Mouse (Mus musculus): ENCODE results near the gene Wwc2. TPM values are rescaled to one million over a fixed set of nuclear protein-coding genes. Genes with fewer than 3 reads are reported as not detected.

Wwc2 gene
- polyA plus RNA-seq, 1 experiment from 2014 or later, result 4.7 TPM

- no peak overlapping the region for H3K9ac ChIP-seq (ENCODE audit: low read depth, low read length)
- WGBS, result 77% methylated on average over 10 of the region's 10 CpGs
- no peak overlapping the region for H3K4me3 ChIP-seq (ENCODE audit: low read depth, low read length)
- H3K27ac ChIP-seq (ENCODE audit: low read length), result no peak overlapping the region
- no peaks in the 10 kb centered on the region for H3K9me3 ChIP-seq (replicated peaks; ENCODE audit: control insufficient read depth, low read length, poor library complexity, severe bottlenecking)
- H3K4me2 ChIP-seq (ENCODE audit: low read length), result no peak overlapping the region
- H3K36me3 ChIP-seq (ENCODE audit: control insufficient read depth, insufficient read depth, low read length), result no peaks in the 10 kb centered on the region
- no peak for ATAC-seq
- no peaks in the 10 kb centered on the region for H3K27me3 ChIP-seq (ENCODE audit: control insufficient read depth, insufficient read depth, low read depth, low read length)
- no peaks in the 10 kb centered on the region for H3K4me1 ChIP-seq (ENCODE audit: control insufficient read depth, insufficient read depth, low read length)
Measured at GRCm38 (mm10) chr8:47922816-47923215, 67.9 kb downstream of the Wwc2 start.

- Histone ChIP-seq H3K4me2 (ENCODE audit: low read length) (no peak overlapping the region), H3K9ac (ENCODE audit: low read depth, low read length) (no peak overlapping the region), H3K9me3 (replicated peaks; ENCODE audit: control insufficient read depth, low read length, poor library complexity, severe bottlenecking) (no peaks in the 10 kb centered on the region), H3K4me1 (ENCODE audit: control insufficient read depth, insufficient read depth, low read length) (no peaks in the 10 kb centered on the region), H3K36me3 (ENCODE audit: control insufficient read depth, insufficient read depth, low read length) (no peaks in the 10 kb centered on the region), H3K27me3 (ENCODE audit: control insufficient read depth, insufficient read depth, low read depth, low read length) (no peaks in the 10 kb centered on the region), H3K27ac (ENCODE audit: low read length) (no peak overlapping the region), H3K4me3 (ENCODE audit: low read depth, low read length) (no peak overlapping the region)
- ATAC-seq, result no peak
- 93% methylated on average over 4 of the region's 4 CpGs for WGBS
Measured at GRCm38 (mm10) chr8:47922011-47922410, 68.7 kb downstream of the Wwc2 start.

GRCm38 (mm10) chr8:47920575-47921144 lies 70.1 kb downstream of the Wwc2 start:
- no peak overlapping the region for H3K4me2 ChIP-seq (ENCODE audit: low read length)
- no peak for ATAC-seq
- no peaks in the 10 kb centered on the region for H3K27me3 ChIP-seq (ENCODE audit: control insufficient read depth, insufficient read depth, low read depth, low read length)
- H3K27ac ChIP-seq (ENCODE audit: low read length), result no peak overlapping the region
- H3K9ac ChIP-seq (ENCODE audit: low read depth, low read length), result no peak overlapping the region
- no peaks in the 10 kb centered on the region for H3K4me1 ChIP-seq (ENCODE audit: control insufficient read depth, insufficient read depth, low read length)
- no peaks in the 10 kb centered on the region for H3K9me3 ChIP-seq (replicated peaks; ENCODE audit: control insufficient read depth, low read length, poor library complexity, severe bottlenecking)
- no peak overlapping the region for H3K4me3 ChIP-seq (ENCODE audit: low read depth, low read length)
- no peaks in the 10 kb centered on the region for H3K36me3 ChIP-seq (ENCODE audit: control insufficient read depth, insufficient read depth, low read length)
- WGBS, result 99% methylated on average over 6 of the region's 6 CpGs

- Histone ChIP-seq H3K4me1 (ENCODE audit: control insufficient read depth, insufficient read depth, low read length) (no peaks in the 10 kb centered on the region), H3K4me2 (ENCODE audit: low read length) (no peak overlapping the region)
Measured at GRCm38 (mm10) chr8:47917060-47918035, 73.4 kb downstream of the Wwc2 start.

GRCm38 (mm10) chr8:47915521-47915920 lies 75.2 kb downstream of the Wwc2 start:
- WGBS, result 92% methylated on average over 2 of the region's 2 CpGs
- ATAC-seq, result no peak
- H3K4me1 ChIP-seq (ENCODE audit: control insufficient read depth, insufficient read depth, low read length), result no peaks in the 10 kb centered on the region
- H3K4me3 ChIP-seq (ENCODE audit: low read depth, low read length), result no peak overlapping the region
- H3K27ac ChIP-seq (ENCODE audit: low read length), result no peak overlapping the region
- no peaks in the 10 kb centered on the region for H3K27me3 ChIP-seq (ENCODE audit: control insufficient read depth, insufficient read depth, low read depth, low read length)
- no peak overlapping the region for H3K9ac ChIP-seq (ENCODE audit: low read depth, low read length)
- no peak overlapping the region for H3K4me2 ChIP-seq (ENCODE audit: low read length)
- H3K9me3 ChIP-seq (replicated peaks; ENCODE audit: control insufficient read depth, low read length, poor library complexity, severe bottlenecking), result no peaks in the 10 kb centered on the region
- H3K36me3 ChIP-seq (ENCODE audit: control insufficient read depth, insufficient read depth, low read length), result no peaks in the 10 kb centered on the region

More at GRCm38 (mm10) chr8:47917060-47918035, 73.4 kb downstream of the Wwc2 start:
- no peaks in the 10 kb centered on the region for H3K9me3 ChIP-seq (replicated peaks; ENCODE audit: control insufficient read depth, low read length, poor library complexity, severe bottlenecking)
- ATAC-seq, result no peak
- H3K4me3 ChIP-seq (ENCODE audit: low read depth, low read length), result no peak overlapping the region
- H3K9ac ChIP-seq (ENCODE audit: low read depth, low read length), result no peak overlapping the region
- no peak overlapping the region for H3K27ac ChIP-seq (ENCODE audit: low read length)
- H3K36me3 ChIP-seq (ENCODE audit: control insufficient read depth, insufficient read depth, low read length), result no peaks in the 10 kb centered on the region
- H3K27me3 ChIP-seq (ENCODE audit: control insufficient read depth, insufficient read depth, low read depth, low read length), result no peaks in the 10 kb centered on the region
- 88% methylated on average over 19 of the region's 19 CpGs for WGBS

- 0 out of 2 replicates have a peak, but pooled peaks cover 1% of the 10 kb centered on the region for H3K9me3 ChIP-seq (replicated peaks; ENCODE audit: control insufficient read depth, low read length, poor library complexity, severe bottlenecking)
- H3K36me3 ChIP-seq (ENCODE audit: control insufficient read depth, insufficient read depth, low read length), result no peaks in the 10 kb centered on the region
- no peaks in the 10 kb centered on the region for H3K27me3 ChIP-seq (ENCODE audit: control insufficient read depth, insufficient read depth, low read depth, low read length)
- ATAC-seq, result no peak
- no peak overlapping the region for H3K4me3 ChIP-seq (ENCODE audit: low read depth, low read length)
- WGBS, result 91% methylated on average over 7 of the region's 7 CpGs
- H3K9ac ChIP-seq (ENCODE audit: low read depth, low read length), result no peak overlapping the region
- H3K27ac ChIP-seq (ENCODE audit: low read length), result no peak overlapping the region
- no peaks in the 10 kb centered on the region for H3K4me1 ChIP-seq (ENCODE audit: control insufficient read depth, insufficient read depth, low read length)
- H3K4me2 ChIP-seq (ENCODE audit: low read length), result no peak overlapping the region
Measured at GRCm38 (mm10) chr8:47914946-47915345, 75.8 kb downstream of the Wwc2 start.

- Histone ChIP-seq H3K4me3 (ENCODE audit: low read depth, low read length) (no peak overlapping the region), H3K9me3 (replicated peaks; ENCODE audit: control insufficient read depth, low read length, poor library complexity, severe bottlenecking) (peaks cover 7% of the 10 kb centered on the region; the same call in 1 of the 2 replicates), H3K36me3 (ENCODE audit: control insufficient read depth, insufficient read depth, low read length) (no peaks in the 10 kb centered on the region), H3K4me2 (ENCODE audit: low read length) (no peak overlapping the region), H3K27ac (ENCODE audit: low read length) (no peak overlapping the region), H3K9ac (ENCODE audit: low read depth, low read length) (no peak overlapping the region), H3K27me3 (ENCODE audit: control insufficient read depth, insufficient read depth, low read depth, low read length) (no peaks in the 10 kb centered on the region), H3K4me1 (ENCODE audit: control insufficient read depth, insufficient read depth, low read length) (no peaks in the 10 kb centered on the region)
- WGBS, result 94% methylated on average over 8 of the region's 8 CpGs
- no peak for ATAC-seq
Measured at GRCm38 (mm10) chr8:47914161-47914560, 76.6 kb downstream of the Wwc2 start.

GRCm38 (mm10) chr8:47913621-47914020 lies 77.1 kb downstream of the Wwc2 start:
- no peak overlapping the region for H3K4me3 ChIP-seq (ENCODE audit: low read depth, low read length)
- no peaks in the 10 kb centered on the region for H3K4me1 ChIP-seq (ENCODE audit: control insufficient read depth, insufficient read depth, low read length)
- no peaks in the 10 kb centered on the region for H3K27me3 ChIP-seq (ENCODE audit: control insufficient read depth, insufficient read depth, low read depth, low read length)
- 73% methylated on average over 9 of the region's 9 CpGs for WGBS
- peaks cover 10% of the 10 kb centered on the region; the same call in 1 of the 2 replicates for H3K9me3 ChIP-seq (replicated peaks; ENCODE audit: control insufficient read depth, low read length, poor library complexity, severe bottlenecking)
- no peaks in the 10 kb centered on the region for H3K36me3 ChIP-seq (ENCODE audit: control insufficient read depth, insufficient read depth, low read length)
- no peak overlapping the region for H3K9ac ChIP-seq (ENCODE audit: low read depth, low read length)
- H3K4me2 ChIP-seq (ENCODE audit: low read length), result no peak overlapping the region
- ATAC-seq, result no peak
- H3K27ac ChIP-seq (ENCODE audit: low read length), result no peak overlapping the region

GRCm38 (mm10) chr8:47909681-47910080 lies 81.0 kb downstream of the Wwc2 start:
- WGBS, result 99% methylated on average over 11 of the region's 11 CpGs
- H3K4me3 ChIP-seq (ENCODE audit: low read depth, low read length), result no peak overlapping the region
- ATAC-seq, result no peak
- no peaks in the 10 kb centered on the region for H3K4me1 ChIP-seq (ENCODE audit: control insufficient read depth, insufficient read depth, low read length)
- no peak overlapping the region for H3K27ac ChIP-seq (ENCODE audit: low read length)
- H3K27me3 ChIP-seq (ENCODE audit: control insufficient read depth, insufficient read depth, low read depth, low read length), result no peaks in the 10 kb centered on the region
- H3K9ac ChIP-seq (ENCODE audit: low read depth, low read length), result no peak overlapping the region
- no peak overlapping the region for H3K4me2 ChIP-seq (ENCODE audit: low read length)
- H3K36me3 ChIP-seq (ENCODE audit: control insufficient read depth, insufficient read depth, low read length), result no peaks in the 10 kb centered on the region
- peaks cover 10% of the 10 kb centered on the region; the same call in 1 of the 2 replicates for H3K9me3 ChIP-seq (replicated peaks; ENCODE audit: control insufficient read depth, low read length, poor library complexity, severe bottlenecking)

Data from midbrain, embryonic 16.5 days (tissue).